Mouse (Mus musculus) bone marrow macrophage, adult 2 months (primary cell): ENCODE measurements at regions not wholly inside any gene's neighbourhood (a gene's known extent, or its start where the extent isn't known, plus 50 kb on each side); places are given as distances from the start of the nearest gene placed in this dataset.

Source experiments
- H3K27ac ChIP-seq: 2 replicates; pipeline ENCODE4 v1.5.1; 2012; ENCODE audit warnings: low read depth, low read length; ENCODE audit not compliant: insufficient read depth
- H3K4me1 ChIP-seq: 2 replicates; pipeline ENCODE4 v1.6.1; 2012; ENCODE audit warnings: low read length; ENCODE audit not compliant: control insufficient read depth, insufficient read depth
- H3K4me3 ChIP-seq: 2 replicates; pipeline ENCODE4 v1.5.1; 2012; ENCODE audit warnings: mild to moderate bottlenecking, low read length, moderate library complexity; ENCODE audit not compliant: insufficient read depth
- CTCF ChIP-seq: IDR thresholded peaks from 2 replicates; pipeline ENCODE4 v1.5.1; 2012; ENCODE audit warnings: low read depth, mild to moderate bottlenecking, low read length, moderate library complexity
- POLR2A ChIP-seq: IDR thresholded peaks from 2 replicates; pipeline ENCODE4 v1.6.1; 2012; ENCODE audit warnings: mild to moderate bottlenecking, low read depth, low read length, borderline replicate concordance

DNA sequence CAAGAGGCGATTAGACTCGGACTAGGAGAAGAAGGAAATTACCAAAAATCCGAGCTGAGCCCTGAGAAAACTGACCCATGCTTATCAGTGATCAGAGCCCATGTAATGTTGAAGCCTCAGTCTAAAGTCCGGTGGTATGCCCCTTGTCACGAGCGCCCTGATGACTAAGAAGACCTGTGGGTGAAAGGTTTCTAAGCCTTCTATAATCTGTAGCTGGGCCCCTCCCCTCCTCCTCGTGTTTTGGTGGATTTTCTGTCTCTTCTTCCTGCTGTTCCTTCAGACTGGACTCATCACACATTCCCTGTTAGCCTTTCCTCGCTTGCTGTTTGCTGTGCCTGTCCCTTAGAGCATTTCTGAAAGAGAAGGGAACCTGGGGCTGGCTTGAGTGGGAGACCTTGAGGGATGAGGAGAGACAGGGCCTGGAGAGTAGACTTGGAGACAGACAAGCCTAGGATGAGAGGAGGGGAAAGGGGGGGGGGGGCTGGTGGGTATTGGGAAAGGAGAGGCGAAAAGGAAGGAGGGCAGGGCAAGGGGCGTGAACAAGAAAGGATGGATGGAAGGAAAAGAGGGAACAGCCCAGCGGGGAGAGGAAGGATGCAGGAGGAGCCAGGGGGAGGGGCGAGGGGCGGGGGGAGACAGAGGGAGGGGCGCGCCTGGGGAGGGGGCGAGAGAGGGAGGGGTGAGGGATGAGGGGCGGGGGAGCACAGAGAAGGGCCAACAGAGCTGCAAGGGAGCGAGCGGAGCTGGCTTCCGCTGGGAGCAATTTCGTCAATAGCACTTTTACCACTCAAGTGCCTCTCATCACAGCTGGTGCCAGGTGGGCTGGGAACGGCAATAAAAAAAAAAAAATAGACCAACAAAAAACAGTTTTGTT is 165.4 kb downstream of the Tle3 start:
- TF ChIP-seq POLR2A (no peak), CTCF (no peak)
- H3K4me3 ChIP-seq: no peak overlapping the region
- H3K4me1 ChIP-seq: no peaks in the 10 kb centered on the region
- no peak overlapping the region for H3K27ac ChIP-seq

GRCm38 (mm10) chr9:61533237-61533636 is 161.1 kb downstream of the Tle3 start:
- Histone ChIP-seq H3K4me3 (no peak overlapping the region), H3K27ac (no peak overlapping the region), H3K4me1 (no peaks in the 10 kb centered on the region)
- TF ChIP-seq POLR2A: no peak
- TF ChIP-seq CTCF: no peak

DNA sequence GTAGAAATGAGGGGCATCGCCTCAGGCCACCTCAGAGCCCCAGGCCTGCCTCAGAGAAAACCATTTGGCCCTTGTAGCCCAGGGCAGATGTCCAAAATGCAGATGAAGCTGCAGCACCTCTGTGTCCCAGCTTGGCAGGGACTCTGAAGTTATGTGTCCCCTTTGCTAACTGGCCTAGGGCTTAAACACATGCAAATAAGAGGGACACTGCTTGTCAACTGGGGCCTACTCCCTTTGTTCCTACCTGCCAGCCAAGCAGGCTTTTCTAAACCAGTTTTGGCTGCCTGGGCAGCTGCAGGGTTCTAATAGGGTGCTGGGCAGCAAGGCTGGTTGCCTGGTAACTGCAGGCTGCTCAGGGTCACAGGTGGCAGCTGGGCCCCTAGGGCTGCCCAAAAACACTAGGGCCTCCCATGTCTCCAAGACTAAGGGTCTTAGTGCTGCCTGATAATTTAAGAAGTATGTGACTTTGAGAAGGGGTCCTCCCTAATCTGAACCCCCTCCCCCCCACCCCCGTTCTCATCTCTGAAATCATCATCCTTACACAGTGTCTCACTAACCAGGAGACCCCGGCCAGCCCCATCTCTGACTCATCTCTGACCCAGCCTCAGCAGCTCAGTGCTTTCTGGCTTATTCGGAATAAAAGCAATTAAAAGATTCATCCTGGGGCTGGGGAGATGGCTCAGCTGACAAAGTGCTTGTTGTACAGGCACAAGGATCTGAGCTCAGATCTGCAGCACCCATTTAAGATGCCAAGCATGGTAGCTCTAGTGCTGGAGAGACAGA is 158.3 kb downstream of the Tle3 start:
- Histone ChIP-seq H3K4me1 (no peaks in the 10 kb centered on the region), H3K4me3 (no peak overlapping the region), H3K27ac (no peak overlapping the region)
- TF ChIP-seq CTCF (no peak), POLR2A (no peak)

GRCm38 (mm10) chr9:61528286-61528865 is 156.2 kb downstream of the Tle3 start:
- TF ChIP-seq POLR2A: no peak
- Histone ChIP-seq H3K4me3 (no peak overlapping the region), H3K4me1 (no peaks in the 10 kb centered on the region), H3K27ac (no peak overlapping the region)

GRCm38 (mm10) chr9:61527491-61528056 is 155.4 kb downstream of the Tle3 start:
- Histone ChIP-seq H3K4me1 (no peaks in the 10 kb centered on the region), H3K27ac (no peak overlapping the region), H3K4me3 (no peak overlapping the region)
- TF ChIP-seq POLR2A: no peak
- no peak for TF ChIP-seq CTCF

DNA sequence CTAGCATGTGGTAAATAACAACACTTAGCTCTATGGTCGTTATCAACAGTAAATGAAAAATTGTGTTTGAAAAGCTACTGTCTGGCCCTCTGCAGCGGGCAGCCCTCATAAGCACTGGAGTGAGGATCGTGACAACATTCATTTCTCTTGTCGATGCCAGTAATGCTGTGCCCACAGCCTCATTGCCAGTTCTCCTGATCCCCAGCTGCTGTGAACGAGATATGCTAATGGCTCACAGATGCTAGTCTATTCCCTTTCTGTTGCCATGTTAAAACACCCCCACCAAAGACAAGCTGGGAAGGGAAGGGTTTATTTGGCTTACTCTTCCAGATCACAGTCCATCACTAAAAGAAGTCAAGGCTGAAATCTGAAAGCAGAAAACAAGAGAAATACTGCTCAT is 148.0 kb downstream of the Tle3 start:
- TF ChIP-seq CTCF: no peak
- no peak for TF ChIP-seq POLR2A
- H3K4me1 ChIP-seq: no peaks in the 10 kb centered on the region
- no peak overlapping the region for H3K4me3 ChIP-seq
- H3K27ac ChIP-seq: no peak overlapping the region

DNA sequence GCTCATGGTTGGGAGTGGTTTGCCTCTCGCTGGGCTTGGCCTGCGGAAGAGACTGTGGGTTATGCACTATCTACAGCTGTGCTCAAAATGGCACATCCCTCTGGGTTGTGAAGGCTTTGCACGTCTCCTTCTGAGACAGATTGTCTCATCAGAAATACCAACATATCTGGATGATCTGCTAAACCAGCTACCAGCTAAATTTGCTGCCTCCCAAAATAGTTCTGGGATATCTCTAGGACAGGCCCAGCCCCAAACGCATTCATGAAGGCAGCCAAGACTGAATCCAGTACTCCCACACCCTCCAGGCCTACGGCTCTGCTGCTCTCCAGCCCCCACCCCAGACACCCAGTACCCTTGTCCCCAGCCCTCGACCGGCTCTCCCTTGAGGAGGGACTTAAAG is 145.7 kb downstream of the Tle3 start:
- H3K4me1 ChIP-seq: peaks cover 18% of the 10 kb centered on the region
- no peak overlapping the region for H3K27ac ChIP-seq
- no peak overlapping the region for H3K4me3 ChIP-seq
- TF ChIP-seq POLR2A: no peak
- TF ChIP-seq CTCF: no peak

- TF ChIP-seq POLR2A: no peak
- TF ChIP-seq CTCF: no peak
Measured at GRCm38 (mm10) chr9:61511436-61511835, 139.3 kb downstream of the Tle3 start.

GRCm38 (mm10) chr9:61510217-61510893 is 138.2 kb downstream of the Tle3 start:
- peaks cover 20% of the 10 kb centered on the region for H3K4me1 ChIP-seq
- TF ChIP-seq POLR2A: no peak
- no peak overlapping the region for H3K4me3 ChIP-seq
- no peak overlapping the region for H3K27ac ChIP-seq

More at GRCm38 (mm10) chr9:61511436-61511835, 139.3 kb downstream of the Tle3 start:
- Histone ChIP-seq H3K4me3 (no peak overlapping the region), H3K4me1 (peaks cover 20% of the 10 kb centered on the region), H3K27ac (no peak overlapping the region)
